Mouse (Mus musculus): ENCODE results near the gene Iqcf3.

DNA sequence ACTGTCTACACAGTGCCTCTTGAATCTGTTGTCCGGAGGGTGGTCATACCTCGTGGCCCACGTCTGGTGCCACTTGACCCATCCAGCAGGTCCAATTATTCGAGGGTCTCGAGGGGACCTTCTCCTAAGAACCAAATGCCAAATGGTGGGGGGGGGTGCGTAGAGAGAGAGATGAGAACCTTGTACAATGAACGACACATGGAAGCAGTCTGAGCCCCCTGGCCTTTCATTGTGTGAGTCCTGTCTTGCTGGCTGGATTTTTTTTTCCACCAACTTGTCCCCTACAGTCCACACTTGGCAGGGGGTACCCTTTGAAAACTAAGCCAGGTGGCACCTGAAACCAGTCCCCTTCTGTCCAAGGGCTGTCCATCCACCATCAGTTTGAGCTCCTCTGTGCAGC is 93.7 kb downstream of the Iqcf3 start:
- TF ChIP-seq POLR2A (IDR thresholded peaks at IDR 0.05; ENCODE audit: low read depth, low read length) (no peak), CTCF (IDR thresholded peaks at IDR 0.05; ENCODE audit: extremely low read depth, insufficient read length, insufficient replicate concordance, low read depth, low read length) (no peak)
